In the genomic region with DNA sequence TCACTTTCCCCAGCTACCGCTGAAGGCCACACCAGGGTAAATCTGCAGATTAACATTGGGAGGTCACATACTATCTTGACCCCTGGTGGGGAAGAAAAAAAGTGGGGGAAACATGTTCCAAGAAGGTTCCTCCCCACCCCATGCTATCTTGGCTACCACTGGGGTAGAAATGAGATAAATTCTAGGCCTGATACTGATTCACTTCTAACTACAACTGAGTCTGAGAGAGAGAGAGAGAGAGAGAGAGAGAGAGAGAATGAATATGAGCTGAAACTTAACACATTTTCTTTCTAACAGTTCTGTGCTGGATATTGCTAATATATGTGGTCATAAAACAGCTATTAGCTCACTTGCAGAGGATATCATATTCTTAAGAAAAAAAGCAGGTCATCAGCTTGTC, we compare ENCODE assay signal across 19 mouse cellular contexts.
"Had no signal": no experiment of that assay in that cellular context is flagged by ENCODE, and none has a peak within 500 bp of the region (broad histone marks: within the 10 kb centered on the region; RNA-seq: fewer than 3 reads in every experiment).

No protein-coding gene starts in this region.

- ATAC-seq: midbrain, embryonic 16.5 days had no signal

- H3K4me3 ChIP-seq: limb, embryonic 12.5 days; limb, embryonic 15.5 days; midbrain, embryonic 12.5 days; myocyte; neural tube, embryonic 13.5 days had no signal

- H3K27me3 ChIP-seq: limb, embryonic 12.5 days; limb, embryonic 15.5 days; midbrain, embryonic 12.5 days; neural tube, embryonic 13.5 days had no signal

- H3K9ac ChIP-seq: limb, embryonic 12.5 days; limb, embryonic 15.5 days; midbrain, embryonic 12.5 days; neural tube, embryonic 13.5 days had no signal

- DNase-seq: kidney, adult 11 months; kidney, adult 8-10 months; kidney, postnatal 14 days; kidney, postnatal 4 days; left cerebral cortex, postnatal 4 days; lung, adult 2 months; lung, postnatal 14 days; lung, postnatal 4 days; retina, postnatal 1 day; right cerebral cortex, postnatal 25 days; thymus, adult 2 months; thymus, postnatal 14 days; thymus, postnatal 4 days had no signal

- H3K4me1 ChIP-seq: limb, embryonic 15.5 days; midbrain, embryonic 12.5 days; neural tube, embryonic 13.5 days had no signal

- H3K4me2 ChIP-seq: limb, embryonic 12.5 days; limb, embryonic 15.5 days; midbrain, embryonic 12.5 days; neural tube, embryonic 13.5 days had no signal

- H3K9me3 ChIP-seq: limb, embryonic 12.5 days; limb, embryonic 15.5 days; midbrain, embryonic 12.5 days; neural tube, embryonic 13.5 days had no signal

- H3K27ac ChIP-seq: limb, embryonic 12.5 days; limb, embryonic 15.5 days; midbrain, embryonic 12.5 days; neural tube, embryonic 13.5 days had no signal

- H3K36me3 ChIP-seq: limb, embryonic 12.5 days; limb, embryonic 15.5 days; midbrain, embryonic 12.5 days; neural tube, embryonic 13.5 days had no signal
